Mouse (Mus musculus) heart, adult 2 months (tissue): ENCODE data around the gene Rrnad1.

ENCODE experiments used
- CTCF ChIP-seq: fragments of 200-600 bp; IDR thresholded peaks from 2 replicates; pipeline ENCODE4 v1.8.1; 2022; ENCODE audit warnings: antibody characterized with exemption, mild to moderate bottlenecking, moderate library complexity
- POLR2A ChIP-seq: fragments of 200-500 bp; IDR thresholded peaks from 2 replicates; pipeline ENCODE4 v1.6.1; 2011; ENCODE audit warnings: mild to moderate bottlenecking, low read depth, low read length, control low read depth; ENCODE audit not compliant: insufficient read depth

DNA sequence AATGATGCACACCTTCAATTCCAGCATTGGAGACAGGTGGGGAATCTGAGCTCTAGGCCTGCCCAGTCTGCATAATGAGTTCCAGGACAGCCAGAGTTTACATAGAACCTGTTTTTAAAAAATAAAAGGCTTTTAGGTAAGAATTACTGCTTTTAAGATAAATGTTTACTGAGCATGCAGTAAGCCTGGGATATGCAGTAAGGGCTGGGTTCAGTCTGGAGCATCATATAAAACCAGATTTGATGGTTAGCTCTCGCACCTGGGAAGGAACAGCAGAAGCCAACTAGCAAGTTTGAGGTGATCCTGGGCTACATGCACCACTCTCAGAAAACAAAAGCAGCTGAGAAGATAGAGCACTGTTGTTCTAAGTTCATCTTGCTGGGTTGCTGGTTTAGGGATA is 12.0 kb downstream of the Rrnad1 start:
- TF ChIP-seq CTCF (no peak), POLR2A (no peak)
